Mouse (Mus musculus): ENCODE results near the gene Dach2.

GRCm38 (mm10) chrX:113298031-113298430, 721 bp downstream of the Dach2 start:
- TF ChIP-seq CTCF (IDR thresholded peaks at IDR 0.05; ENCODE audit: low read depth, low read length) = no peak
- TF ChIP-seq POLR2A (IDR thresholded peaks at IDR 0.05; ENCODE audit: extremely low read depth, insufficient read depth, low read length) = no peak
